Mouse (Mus musculus) erythroblast, embryonic 14.5 days (primary cell): ENCODE data around the gene Tex38. TPM values are rescaled to one million over a fixed set of nuclear protein-coding genes. Genes with fewer than 3 reads are reported as not detected.

Experiments
- H3K27me3 ChIP-seq: 2 replicates; pipeline ENCODE4 v1.6.1; 2012; ENCODE audit warnings: inconsistent platforms; ENCODE audit not compliant: control insufficient read depth
- H3K36me3 ChIP-seq: 2 replicates; pipeline ENCODE4 v1.6.1; 2012; ENCODE audit warnings: mild to moderate bottlenecking, inconsistent platforms; ENCODE audit not compliant: control insufficient read depth
- H3K4me1 ChIP-seq: 2 replicates; pipeline ENCODE4 v1.6.1; 2012; ENCODE audit warnings: inconsistent platforms; ENCODE audit not compliant: control insufficient read depth
- H3K4me3 ChIP-seq: replicated peaks from 2 replicates; pipeline ENCODE3; 2012; ENCODE audit warnings: moderate library complexity, mild to moderate bottlenecking, inconsistent platforms
- H3K9me3 ChIP-seq: 2 replicates; pipeline ENCODE4 v1.6.1; 2012; ENCODE audit warnings: low read length, inconsistent platforms, mixed read lengths; ENCODE audit not compliant: control insufficient read depth
- GATA1 ChIP-seq: IDR thresholded peaks from 2 replicates; pipeline ENCODE4 v1.6.1; 2012; ENCODE audit warnings: low read length, inconsistent platforms, mixed read lengths
- TAL1 ChIP-seq: IDR thresholded peaks from 3 replicates; pipeline ENCODE4 v1.6.1; 2012; ENCODE audit warnings: low read length, inconsistent platforms, mixed read lengths
- polyA plus RNA-seq: library from polyadenylated mRNA; stranded (reverse); fragments of >175 nt; gene quantifications from 2 replicates; pipeline ENCODE4 v1.2.3, GENCODE M21; 2012

Gene Tex38
- polyA plus RNA-seq, 1 experiment: not detected

GRCm38 (mm10) chr4:115820944-115821343 is 40.1 kb upstream of the Tex38 start:
- Histone ChIP-seq H3K4me3 (no peak overlapping the region), H3K36me3 (peaks cover 7% of the 10 kb centered on the region), H3K27me3 (no peaks in the 10 kb centered on the region), H3K9me3 (no peaks in the 10 kb centered on the region), H3K4me1 (peaks cover 57% of the 10 kb centered on the region)
- no peak for TF ChIP-seq TAL1
- no peak for TF ChIP-seq GATA1

- H3K9me3 ChIP-seq: no peaks in the 10 kb centered on the region
- H3K4me1 ChIP-seq: peaks cover 51% of the 10 kb centered on the region
- TF ChIP-seq TAL1 (no peak), GATA1 (no peak)
Measured at GRCm38 (mm10) chr4:115820199-115820598, 39.4 kb upstream of the Tex38 start.

GRCm38 (mm10) chr4:115815606-115816005 is 34.8 kb upstream of the Tex38 start:
- no peak for TF ChIP-seq TAL1
- no peak for TF ChIP-seq GATA1
- no peak overlapping the region for H3K4me3 ChIP-seq
- H3K9me3 ChIP-seq: no peaks in the 10 kb centered on the region
- H3K36me3 ChIP-seq: peaks cover 34% of the 10 kb centered on the region
- no peaks in the 10 kb centered on the region for H3K27me3 ChIP-seq
- H3K4me1 ChIP-seq: peaks cover 6% of the 10 kb centered on the region

More at GRCm38 (mm10) chr4:115820199-115820598, 39.4 kb upstream of the Tex38 start:
- Histone ChIP-seq H3K27me3 (no peaks in the 10 kb centered on the region), H3K36me3 (peaks cover 13% of the 10 kb centered on the region), H3K4me3 (no peak overlapping the region)

- no peaks in the 10 kb centered on the region; the same call in 1 of the 2 replicates for H3K4me1 ChIP-seq
- no peak overlapping the region for H3K4me3 ChIP-seq
- no peaks in the 10 kb centered on the region for H3K27me3 ChIP-seq
- no peak for TF ChIP-seq GATA1
- TF ChIP-seq TAL1: no peak
- peaks cover 34% of the 10 kb centered on the region for H3K36me3 ChIP-seq
- no peaks in the 10 kb centered on the region for H3K9me3 ChIP-seq
Measured at GRCm38 (mm10) chr4:115812326-115812725, 31.5 kb upstream of the Tex38 start.

GRCm38 (mm10) chr4:115799981-115800380 is 19.2 kb upstream of the Tex38 start:
- H3K27me3 ChIP-seq: no peaks in the 10 kb centered on the region
- TF ChIP-seq GATA1 (no peak), TAL1 (no peak)
- H3K9me3 ChIP-seq: no peaks in the 10 kb centered on the region
- peaks cover 59% of the 10 kb centered on the region for H3K36me3 ChIP-seq
- no peak overlapping the region for H3K4me3 ChIP-seq
- no peaks in the 10 kb centered on the region; the same call in 1 of the 2 replicates for H3K4me1 ChIP-seq

DNA sequence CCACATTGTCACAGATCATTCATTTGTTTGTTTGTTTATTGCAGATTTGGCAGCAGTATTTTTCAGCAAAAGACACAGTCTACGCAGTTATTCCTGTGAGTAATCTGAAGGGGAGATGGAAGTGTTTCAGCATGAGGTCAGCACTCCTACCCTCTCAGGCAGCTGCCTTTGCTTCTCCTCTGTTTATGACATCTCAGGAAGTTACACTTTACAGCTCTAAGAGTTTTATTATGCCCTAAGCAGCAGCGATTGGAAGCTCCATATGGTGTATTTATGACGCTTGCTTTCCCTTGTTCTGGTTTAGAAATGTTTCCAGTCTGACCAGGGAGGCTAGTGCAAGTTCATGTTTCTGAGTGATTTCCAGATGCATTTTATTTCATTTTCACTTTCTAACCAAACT is 14.5 kb upstream of the Tex38 start:
- Histone ChIP-seq H3K4me3 (no peak overlapping the region), H3K27me3 (no peaks in the 10 kb centered on the region), H3K36me3 (peaks cover 73% of the 10 kb centered on the region), H3K4me1 (no peaks in the 10 kb centered on the region), H3K9me3 (no peaks in the 10 kb centered on the region)
- TF ChIP-seq TAL1: no peak
- no peak for TF ChIP-seq GATA1

GRCm38 (mm10) chr4:115790864-115791263 is 10.0 kb upstream of the Tex38 start:
- H3K4me1 ChIP-seq: peaks cover 2% of the 10 kb centered on the region
- H3K27me3 ChIP-seq: no peaks in the 10 kb centered on the region
- peaks cover 62% of the 10 kb centered on the region for H3K36me3 ChIP-seq

DNA sequence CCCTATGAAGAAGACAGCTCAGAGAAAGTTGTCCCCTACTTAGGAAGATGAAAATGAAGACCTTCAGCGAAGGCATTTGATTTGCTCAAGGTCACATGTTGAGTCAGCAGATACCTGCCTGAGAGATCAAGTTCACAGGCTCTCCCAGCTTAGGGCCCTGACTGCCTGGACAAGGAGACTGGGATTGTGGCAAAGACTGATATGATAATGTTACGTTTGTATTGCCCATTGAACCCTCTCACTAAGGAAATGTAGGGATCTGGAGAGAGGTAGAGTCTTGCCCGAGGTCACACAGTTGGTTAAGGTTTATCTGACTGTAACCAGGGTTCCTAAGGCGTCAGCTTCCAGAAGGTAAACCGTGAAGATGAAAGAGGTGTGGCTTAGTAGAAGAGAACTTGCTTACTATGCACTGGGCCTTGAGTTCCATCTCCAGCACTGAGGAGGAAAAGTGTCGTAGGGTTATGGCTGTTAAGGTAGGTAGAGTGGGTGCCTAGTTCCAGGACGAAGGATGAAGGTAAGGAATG is 4.8 kb upstream of the Tex38 start:
- TF ChIP-seq TAL1 (no peak), GATA1 (no peak)
- peaks cover 26% of the 10 kb centered on the region for H3K36me3 ChIP-seq
- peaks cover 27% of the 10 kb centered on the region for H3K4me1 ChIP-seq
- peak overlapping the region; percentile 93 for H3K4me3 ChIP-seq
- no peaks in the 10 kb centered on the region for H3K27me3 ChIP-seq
- H3K9me3 ChIP-seq: no peaks in the 10 kb centered on the region

More at GRCm38 (mm10) chr4:115790864-115791263, 10.0 kb upstream of the Tex38 start:
- Histone ChIP-seq H3K9me3 (no peaks in the 10 kb centered on the region), H3K4me3 (no peak overlapping the region)
- no peak for TF ChIP-seq TAL1
- TF ChIP-seq GATA1: no peak

DNA sequence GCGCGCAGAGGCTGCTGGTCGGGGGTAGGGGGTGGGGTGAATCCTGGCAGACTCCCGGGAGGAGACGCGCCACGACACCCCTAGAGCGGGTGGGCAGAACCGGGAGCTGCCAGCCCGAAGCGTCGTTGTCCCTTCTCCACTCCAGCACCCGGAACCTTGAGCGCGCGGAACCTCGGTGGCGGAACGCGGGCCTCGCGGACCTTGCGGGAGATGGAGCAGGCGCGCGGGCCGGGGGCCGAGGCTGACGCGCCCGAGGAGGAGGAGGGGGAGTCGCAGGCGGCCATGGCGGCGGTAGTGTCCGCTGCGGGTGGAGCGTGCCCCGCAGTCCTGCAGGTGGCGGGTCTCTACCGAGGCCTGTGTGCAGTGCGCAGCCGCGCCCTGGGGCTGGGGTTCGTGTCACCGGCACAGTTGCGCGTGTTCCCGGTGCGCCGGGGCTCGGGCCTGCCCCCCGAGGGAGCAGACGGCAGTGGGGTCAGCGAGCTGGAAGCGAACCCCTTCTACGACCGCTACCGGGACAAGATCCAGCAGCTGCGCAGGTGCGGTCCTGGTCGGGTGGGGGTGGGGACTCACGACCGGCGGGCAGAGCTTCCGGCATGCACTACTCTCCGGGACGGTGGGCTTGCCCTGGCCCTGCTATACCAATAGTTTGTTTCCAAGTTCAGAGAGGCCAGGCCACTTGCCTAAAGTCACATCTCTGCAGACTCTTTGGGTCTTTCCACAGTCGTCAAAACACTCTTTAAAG is 4.1 kb upstream of the Tex38 start, which contains the start of gene Atpaf1:
Atpaf1 (plus strand) TSS at position 44 of the 742 bp plus-strand sequence.
- H3K4me3 ChIP-seq: peak within 1 kb of the TSS; percentile 93
- no peaks in the 10 kb centered on the region for H3K27me3 ChIP-seq
- H3K4me1 ChIP-seq: peaks cover 27% of the 10 kb centered on the region
- H3K9me3 ChIP-seq: no peaks in the 10 kb centered on the region
- TF ChIP-seq GATA1 (no peak), TAL1 (no peak)
- H3K36me3 ChIP-seq: peaks cover 22% of the 10 kb centered on the region
